Comparison of ENCODE assay signal across 18 mouse cellular contexts in genomic region chr5:98032803-98033420, GRCm38 (mm10). TPM values are rescaled to one million over a fixed set of nuclear protein-coding genes. Genes with fewer than 3 reads are reported as not detected.
A peak's percentile ranks its signal among the peaks of the same experiment; 100 is the strongest.
DNase-seq lines count a peak whose midpoint lies in the region; ATAC-seq lines count a peak whose summit lies in the region.
"Had no signal": no experiment of that assay in that cellular context is flagged by ENCODE, and none has a peak within 500 bp of the region (broad histone marks: within the 10 kb centered on the region; RNA-seq: fewer than 3 reads in every experiment).

No protein-coding gene starts in this region.

- H3K27me3 ChIP-seq in heart, embryonic 10.5 days (ENCODE audit: insufficient read depth, poor library complexity, severe bottlenecking): no peaks in the 10 kb centered on the region
- no peaks in the 10 kb centered on the region; the same call in 1 of the 2 replicates for H3K27me3 ChIP-seq in splenic B cell, adult 2 months (ENCODE audit: control insufficient read depth, insufficient read depth, low read length, poor library complexity, severe bottlenecking)
- H3K27me3 ChIP-seq: kidney, embryonic 15.5 days; Patski had no signal

- no peak overlapping the region for H3K4me3 ChIP-seq in heart, embryonic 10.5 days
- H3K4me3 ChIP-seq: embryonic facial prominence, embryonic 13.5 days; hindbrain, embryonic 15.5 days; kidney, embryonic 15.5 days had no signal

- WGBS in heart, embryonic 10.5 days: 60% methylated on average over 7 of the region's 7 CpGs

- no peaks in the 10 kb centered on the region for H3K9me3 ChIP-seq in heart, embryonic 10.5 days
- H3K9me3 ChIP-seq: embryonic facial prominence, embryonic 13.5 days; hindbrain, embryonic 15.5 days; kidney, embryonic 15.5 days had no signal

- H3K27ac ChIP-seq in heart, embryonic 10.5 days: no peak overlapping the region
- H3K27ac ChIP-seq: embryonic facial prominence, embryonic 13.5 days; hindbrain, embryonic 15.5 days; kidney, embryonic 15.5 days; liver, embryonic 14.5 days; stomach, postnatal 0 days had no signal

- H3K36me3 ChIP-seq in heart, embryonic 10.5 days: no peaks in the 10 kb centered on the region
- H3K36me3 ChIP-seq in splenic B cell, adult 2 months (ENCODE audit: control insufficient read depth, insufficient read depth, low read length, poor library complexity, severe bottlenecking): no peaks in the 10 kb centered on the region
- H3K36me3 ChIP-seq: embryonic facial prominence, embryonic 13.5 days; hindbrain, embryonic 15.5 days; kidney, embryonic 15.5 days had no signal

- H3K4me1 ChIP-seq in heart, embryonic 10.5 days: peaks cover 12% of the 10 kb centered on the region; the same call in 1 of the 2 replicates

- DNase-seq in heart, adult 11 months: peak; percentile 93
- DNase-seq in heart, embryonic 10.5 days (ENCODE audit: low spot score): no peak
- DNase-seq in thymus, postnatal 0 days (ENCODE audit: low spot score): peak; percentile 35
- no peak for DNase-seq in thymus, postnatal 25 days
- DNase-seq in splenic B cell, adult 2 months (ENCODE audit: low read depth, low spot score): peak; percentile 94
- DNase-seq in frontal cortex, adult 2 months (ENCODE audit: extremely low spot score in 1 of 2, low spot score in 1 of 2): no peak
- DNase-seq: adrenal gland, adult 8-10 months; cerebellum, postnatal 25 days; gastrocnemius, postnatal 25 days had no signal

- ATAC-seq in inflammation-experienced regulatory T-cells, adult 6 months: peak; percentile 65
- ATAC-seq in erythroblast, adult 5-6 weeks (replicated peaks; ENCODE audit: low FRiP score, poor library complexity, severe bottlenecking): no peak
- ATAC-seq: forebrain, embryonic 14.5 days; Patski had no signal

RNA-seq across cellular contexts. Expression of gene Antxr2, which starts 2.1 kb away (rescaled TPM):
- polyA plus RNA-seq in heart, embryonic 10.5 days (2016; fragmentation: Nextera tagmentation; extraction: Ambion mirVana): 27.4 and 44.0 TPM in 2 replicates
- 6.5 and 7.0 TPM in 2 replicates for polyA plus RNA-seq in thymus, postnatal 0 days (2015; fragmentation: Nextera tagmentation; extraction: Ambion mirVana)
- 10 to 100 TPM in 2 of 3 experiments, 1 to 10 TPM in 1; 9.8 to 12.6 (median 12.0) TPM for polyA plus RNA-seq in inflammation-experienced regulatory T-cells, adult 6 months (2017; shearing (Covaris generic))
- polyA plus RNA-seq in frontal cortex, adult 2 months (2012; rRNA removed): 0.60 and 0.63 TPM in 2 replicates
- 3.1 and 7.3 TPM in 2 replicates for total RNA-seq in erythroblast, adult 5-6 weeks (2015; ENCODE audit: low replicate concordance)
- total RNA-seq in erythroblast, adult 5-6 weeks (2017; ENCODE audit: low replicate concordance): 4.8 and 4.9 TPM in 2 replicates

Comparison
In these comparisons a context has a peak if more than half of its experiments do, and no peak if none do; other contexts are left out.
1. DNase-seq: peak in heart, adult 11 months (single experiment), thymus, postnatal 0 days (single experiment) and splenic B cell, adult 2 months (single experiment); none in heart, embryonic 10.5 days (single experiment), thymus, postnatal 25 days (single experiment) and frontal cortex, adult 2 months (0 of 2).